Mouse (Mus musculus) gastrocnemius, postnatal 10 days (tissue): ENCODE measurements around the gene Cxadr. TPM values are rescaled to one million over a fixed set of nuclear protein-coding genes. Genes with fewer than 3 reads are reported as not detected.

Source experiments
- DNase-seq: peaks from one replicate; pipeline ENCODE4 v3.0.0; 2021; ENCODE audit warnings: mixed read lengths
- total RNA-seq, 2 experiments: library from RNA; stranded (reverse); gene quantifications; 2 replicates each; pipeline ENCODE4 v1.2.3; 2021

Cxadr gene
- total RNA-seq, 2 experiments from 2014 or later = 1.3 to 1.5 TPM

- DNase-seq = no peak
These were observed 70.3 kb downstream of the Cxadr start for GRCm38 (mm10) chr16:78371491-78372046.

GRCm38 (mm10) chr16:78372786-78373185 lies 71.5 kb downstream of the Cxadr start:
- DNase-seq = no peak

GRCm38 (mm10) chr16:78373743-78374142 lies 72.5 kb downstream of the Cxadr start:
- DNase-seq = no peak

GRCm38 (mm10) chr16:78375222-78375621 lies 73.9 kb downstream of the Cxadr start:
- DNase-seq = no peak

GRCm38 (mm10) chr16:78375821-78376691 lies 74.8 kb downstream of the Cxadr start:
- peak; percentile 56 for DNase-seq

GRCm38 (mm10) chr16:78376745-78377570 lies 75.7 kb downstream of the Cxadr start, which contains the start of gene Btg3:
Gene Btg3, minus strand, starts transcription at chr16:78377192.
- peak; percentile 90 for DNase-seq

- DNase-seq = no peak
These were observed 77.2 kb downstream of the Cxadr start for GRCm38 (mm10) chr16:78378493-78378892.

GRCm38 (mm10) chr16:78389122-78389521 lies 87.8 kb downstream of the Cxadr start:
- DNase-seq = no peak

GRCm38 (mm10) chr16:78389986-78390385 lies 88.7 kb downstream of the Cxadr start:
- no peak for DNase-seq

- no peak for DNase-seq
These were observed 90.1 kb downstream of the Cxadr start for GRCm38 (mm10) chr16:78391354-78391753.

- no peak for DNase-seq
These were observed 97.4 kb downstream of the Cxadr start for GRCm38 (mm10) chr16:78398734-78399133.

GRCm38 (mm10) chr16:78399423-78399822 lies 98.1 kb downstream of the Cxadr start:
- no peak for DNase-seq

- DNase-seq = no peak
These were observed 101.0 kb downstream of the Cxadr start for GRCm38 (mm10) chr16:78402316-78402715.

GRCm38 (mm10) chr16:78406657-78407056 lies 105.4 kb downstream of the Cxadr start:
- no peak for DNase-seq

- no peak for DNase-seq
These were observed 106.6 kb downstream of the Cxadr start for GRCm38 (mm10) chr16:78407855-78408254.

Other genes starting within 250 kb of the Cxadr start
- 1 to 10 TPM; 7.6 to 9.9 TPM for gene Btg3, start 75.7 kb downstream of the Cxadr start, total RNA-seq